Mouse (Mus musculus): Measurements from ENCODE around the gene Tchh.

DNA sequence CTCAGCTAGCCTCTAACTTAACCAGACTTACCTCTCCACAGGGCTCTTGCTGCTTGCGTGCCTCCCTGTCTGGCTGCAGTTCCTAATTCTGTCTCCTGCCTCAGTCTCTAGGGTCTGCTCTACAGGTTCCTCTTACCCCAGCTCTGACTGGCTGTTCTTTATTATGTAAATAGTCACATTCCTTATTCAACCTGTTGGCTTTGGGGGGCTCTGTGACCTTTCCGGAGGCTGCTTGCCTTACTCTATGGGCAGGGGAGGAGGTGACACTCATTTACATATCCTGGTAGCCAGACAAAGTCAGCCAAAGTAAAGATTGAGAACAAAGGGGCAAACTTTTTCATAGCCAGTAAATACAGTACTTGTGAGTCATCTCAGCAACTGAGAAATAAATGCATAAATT is 30.2 kb upstream of the Tchh start:
- TF ChIP-seq POLR2A (IDR thresholded peaks at IDR 0.05; ENCODE audit: low read depth, low read length) (no peak), USF1 (IDR thresholded peaks at IDR 0.05; ENCODE audit: low read depth, low read length) (no peak), ZC3H11A (IDR thresholded peaks at IDR 0.05; ENCODE audit: low read depth, low read length) (no peak), ETS1 (conservative IDR thresholded peaks at IDR 0.05; ENCODE audit: low read depth, low read length) (no peak), EP300 (IDR thresholded peaks at IDR 0.05; ENCODE audit: low read length) (no peak), KAT2A (IDR thresholded peaks at IDR 0.05; ENCODE audit: insufficient replicate concordance, low read length) (no peak), CHD1 (IDR thresholded peaks at IDR 0.05; ENCODE audit: low read depth, low read length) (no peak), E2F4 (IDR thresholded peaks at IDR 0.05; ENCODE audit: insufficient replicate concordance, low read depth, low read length) (no peak), RCOR1 (conservative IDR thresholded peaks at IDR 0.05; ENCODE audit: low read depth, low read length) (no peak), RAD21 (IDR thresholded peaks at IDR 0.05; ENCODE audit: low read depth, low read length) (no peak), CTCF (conservative IDR thresholded peaks at IDR 0.05 in 1 of 2, IDR thresholded peaks at IDR 0.05 in 1 of 2; ENCODE audit: low read depth in 2 of 2, low read length in 2 of 2) (no peak), MEF2A (IDR thresholded peaks at IDR 0.05; ENCODE audit: borderline replicate concordance, low read depth, low read length) (no peak), ELF1 (IDR thresholded peaks at IDR 0.05; ENCODE audit: low read depth, low read length) (no peak), ZKSCAN1 (IDR thresholded peaks at IDR 0.05; ENCODE audit: borderline replicate concordance, low read depth, low read length) (no peak)

All from CH12.LX (cell line).